ENCODE assay signal across 8 mouse cellular contexts in genomic region chr19:21653172-21653981, GRCm38 (mm10). TPM values are rescaled to one million over a fixed set of nuclear protein-coding genes. Genes with fewer than 3 reads are reported as not detected.
DNase-seq lines count a peak whose midpoint lies in the region; ATAC-seq and TF ChIP-seq lines count a peak whose summit lies in the region.

TSS of gene Abhd17b (plus strand) at chr19:21653185.

- H3K4me2 ChIP-seq in embryonic facial prominence, embryonic 14.5 days (ENCODE audit: low read depth, low read length): peak within 1 kb of the TSS; percentile 75
- peak within 1 kb of the TSS; percentile 88 for H3K4me2 ChIP-seq in heart, embryonic 11.5 days
- H3K4me2 ChIP-seq in kidney, embryonic 15.5 days: peak within 1 kb of the TSS; percentile 72
- peak within 1 kb of the TSS; percentile 89 for H3K4me2 ChIP-seq in liver, embryonic 11.5 days

- TF ChIP-seq CTCF in testis, adult 2 months (IDR thresholded peaks at IDR 0.05; ENCODE audit: control insufficient read depth, insufficient read depth, insufficient replicate concordance, low read depth, low read length): no peak

- H3K27ac ChIP-seq in embryonic facial prominence, embryonic 14.5 days (replicated peaks; ENCODE audit: low read depth, low read length): peak within 1 kb of the TSS; percentile 98
- H3K27ac ChIP-seq in heart, embryonic 11.5 days (ENCODE audit: low read depth, low read length): peak within 1 kb of the TSS; percentile 97
- peak within 1 kb of the TSS; percentile 99 for H3K27ac ChIP-seq in kidney, embryonic 15.5 days
- peak within 1 kb of the TSS; percentile 95 for H3K27ac ChIP-seq in liver, embryonic 11.5 days (ENCODE audit: low read depth, low read length)
- H3K27ac ChIP-seq in testis, adult 2 months (ENCODE audit: control insufficient read depth, insufficient read depth, low read depth, low read length): peak within 1 kb of the TSS; percentile 98

- 1% methylated on average over 19 of the region's 105 CpGs for WGBS in embryonic facial prominence, embryonic 14.5 days
- under 1% methylated on average over 74 of the region's 105 CpGs for WGBS in heart, embryonic 11.5 days (ENCODE audit: insufficient replicate concordance)
- WGBS in kidney, embryonic 15.5 days: under 1% methylated on average over 95 of the region's 105 CpGs
- under 1% methylated on average over 73 of the region's 105 CpGs for WGBS in liver, embryonic 11.5 days

- no peaks in the 10 kb centered on the region for H3K27me3 ChIP-seq in embryonic facial prominence, embryonic 14.5 days (replicated peaks; ENCODE audit: control insufficient read depth, insufficient read depth, low read length)
- H3K27me3 ChIP-seq in heart, embryonic 11.5 days (ENCODE audit: control insufficient read depth, insufficient read depth, low read length): no peaks in the 10 kb centered on the region
- no peaks in the 10 kb centered on the region for H3K27me3 ChIP-seq in kidney, embryonic 15.5 days
- H3K27me3 ChIP-seq in liver, embryonic 11.5 days (replicated peaks; ENCODE audit: control insufficient read depth, insufficient read depth, low read length): no peaks in the 10 kb centered on the region
- no peaks in the 10 kb centered on the region for H3K27me3 ChIP-seq in testis, adult 2 months (ENCODE audit: control insufficient read depth, insufficient read depth, low read length)

- peak; percentile 7; the same call in 1 of the 2 replicates for TF ChIP-seq POLR2A in testis, adult 2 months (IDR thresholded peaks at IDR 0.05; ENCODE audit: control insufficient read depth, low read depth, low read length)

- ATAC-seq in embryonic facial prominence, embryonic 14.5 days (ENCODE audit: low read depth): peak; percentile 48
- peak; percentile 62 for ATAC-seq in heart, embryonic 11.5 days (replicated peaks; ENCODE audit: insufficient number of reproducible peaks, low FRiP score, low TSS enrichment)
- peak; percentile 58 for ATAC-seq in kidney, embryonic 15.5 days (replicated peaks; ENCODE audit: low FRiP score)
- ATAC-seq in liver, embryonic 11.5 days (replicated peaks; ENCODE audit: low FRiP score): peak; percentile 42
- no peak for ATAC-seq in monocyte, adult 5-6 weeks (replicated peaks; ENCODE audit: insufficient number of reproducible peaks, low FRiP score, low TSS enrichment, poor library complexity, severe bottlenecking)

- H3K4me1 ChIP-seq in embryonic facial prominence, embryonic 14.5 days (ENCODE audit: control insufficient read depth, insufficient read depth, low read length): peaks cover 18% of the 10 kb centered on the region
- peaks cover 11% of the 10 kb centered on the region; the same call in 1 of the 2 replicates for H3K4me1 ChIP-seq in heart, embryonic 11.5 days (ENCODE audit: control insufficient read depth, insufficient read depth, low read length)
- peaks cover 20% of the 10 kb centered on the region for H3K4me1 ChIP-seq in kidney, embryonic 15.5 days
- H3K4me1 ChIP-seq in liver, embryonic 11.5 days (replicated peaks; ENCODE audit: control insufficient read depth, insufficient read depth, low read length): peaks cover 15% of the 10 kb centered on the region
- peaks cover 9% of the 10 kb centered on the region for H3K4me1 ChIP-seq in testis, adult 2 months (ENCODE audit: control insufficient read depth, insufficient read depth, low read length)

- H3K9ac ChIP-seq in embryonic facial prominence, embryonic 14.5 days (ENCODE audit: low read depth, low read length): peak within 1 kb of the TSS; percentile 95
- peak within 1 kb of the TSS; percentile 93 for H3K9ac ChIP-seq in heart, embryonic 11.5 days (ENCODE audit: low read depth, low read length)
- peak within 1 kb of the TSS; percentile 92 for H3K9ac ChIP-seq in kidney, embryonic 15.5 days
- H3K9ac ChIP-seq in liver, embryonic 11.5 days (ENCODE audit: low read depth, low read length): peak within 1 kb of the TSS; percentile 89

- H3K4me3 ChIP-seq in embryonic facial prominence, embryonic 14.5 days (ENCODE audit: low read depth, low read length): peak within 1 kb of the TSS; percentile 88
- peak within 1 kb of the TSS; percentile 87 for H3K4me3 ChIP-seq in heart, embryonic 11.5 days (ENCODE audit: low read depth, low read length)
- H3K4me3 ChIP-seq in kidney, embryonic 15.5 days (replicated peaks): peak within 1 kb of the TSS; percentile 73
- peak within 1 kb of the TSS; percentile 93 for H3K4me3 ChIP-seq in liver, embryonic 11.5 days (ENCODE audit: low read depth, low read length)
- peak within 1 kb of the TSS; percentile 98 for H3K4me3 ChIP-seq in testis, adult 2 months (ENCODE audit: control insufficient read depth, low read depth, low read length)

- H3K36me3 ChIP-seq in embryonic facial prominence, embryonic 14.5 days (ENCODE audit: control insufficient read depth, insufficient read depth, low read length): 0 out of 2 replicates have a peak, but pooled peaks cover 4% of the 10 kb centered on the region
- H3K36me3 ChIP-seq in heart, embryonic 11.5 days (ENCODE audit: control insufficient read depth, insufficient read depth, low read length): no peaks in the 10 kb centered on the region
- no peaks in the 10 kb centered on the region for H3K36me3 ChIP-seq in kidney, embryonic 15.5 days
- H3K36me3 ChIP-seq in liver, embryonic 11.5 days (ENCODE audit: control insufficient read depth, insufficient read depth, low read length): no peaks in the 10 kb centered on the region
- peaks cover 1% of the 10 kb centered on the region; the same call in 1 of the 2 replicates for H3K36me3 ChIP-seq in testis, adult 2 months (ENCODE audit: control insufficient read depth, insufficient read depth, low read length)

- H3K9me3 ChIP-seq in embryonic facial prominence, embryonic 14.5 days (ENCODE audit: control insufficient read depth, low read length): no peaks in the 10 kb centered on the region
- no peaks in the 10 kb centered on the region for H3K9me3 ChIP-seq in heart, embryonic 11.5 days (replicated peaks; ENCODE audit: control insufficient read depth, low read length)
- no peaks in the 10 kb centered on the region for H3K9me3 ChIP-seq in kidney, embryonic 15.5 days (replicated peaks)
- H3K9me3 ChIP-seq in liver, embryonic 11.5 days (ENCODE audit: control insufficient read depth, low read length): no peaks in the 10 kb centered on the region

- DNase-seq in B cell, adult 2 months: peak; percentile 60 to 64
- peak; percentile 70 to 72 for DNase-seq in adrenal gland, postnatal 36 days
- peak; percentile 62 for DNase-seq in embryonic facial prominence, embryonic 14.5 days (ENCODE audit: low spot score)
- peak; percentile 64 for DNase-seq in liver, embryonic 11.5 days (ENCODE audit: low spot score)

RNA-seq across cellular contexts. Expression of gene Abhd17b, which starts in this region (rescaled TPM):
- 10 to 100 TPM; 50.1 to 58.3 TPM for total RNA-seq in adrenal gland, postnatal 36 days (2021)
- 39.3 and 39.8 TPM in 2 replicates for polyA plus RNA-seq in embryonic facial prominence, embryonic 14.5 days (2014; fragmentation: Nextera tagmentation; extraction: Ambion mirVana)
- polyA plus RNA-seq in heart, embryonic 11.5 days (2014; fragmentation: Nextera tagmentation; extraction: Ambion mirVana): 18.1 and 19.4 TPM in 2 replicates
- 29.1 and 34.7 TPM in 2 replicates for polyA plus RNA-seq in kidney, embryonic 15.5 days (2015; fragmentation: Nextera tagmentation; extraction: Ambion mirVana)
- polyA plus RNA-seq in liver, embryonic 11.5 days (2014; fragmentation: Nextera tagmentation; extraction: Ambion mirVana): 17.7 and 18.3 TPM in 2 replicates
- 45.5 to 64.5 TPM (median 61.5 TPM) in 3 replicates for total RNA-seq in monocyte, adult 5-6 weeks (2017)
- 47.4 and 55.4 TPM in 2 replicates for polyA plus RNA-seq in testis, adult 2 months (2012; rRNA removed)
